Mouse (Mus musculus): ENCODE data around the gene Hmgb1.

DNA sequence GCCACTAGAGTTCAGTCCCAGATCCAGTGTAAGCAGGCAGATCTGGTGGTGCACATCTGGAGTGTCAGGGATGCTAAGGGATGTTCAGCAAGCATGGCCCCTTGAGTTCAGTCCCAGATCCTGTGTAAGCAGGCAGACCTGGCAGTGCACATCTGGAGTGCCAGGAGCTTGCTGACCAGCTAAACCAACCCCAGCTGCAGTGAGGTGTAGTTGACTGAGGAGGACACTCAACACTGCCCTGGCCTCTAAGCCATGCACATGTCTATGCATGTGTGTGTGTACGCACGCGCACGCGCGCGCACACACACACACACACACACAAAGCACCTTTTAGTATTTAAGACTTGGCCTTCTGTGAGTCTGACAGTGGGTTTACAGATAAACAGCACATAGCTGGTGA, 31.3 kb upstream of the Hmgb1 start:
- no peak for TF ChIP-seq CTCF (IDR thresholded peaks at IDR 0.05; ENCODE audit: control insufficient read depth, insufficient read depth, low read length)
- TF ChIP-seq POLR2A (IDR thresholded peaks at IDR 0.05; ENCODE audit: borderline replicate concordance, control insufficient read depth, low read depth, low read length) = no peak

Data from bone marrow, adult 2 months (tissue).